Mouse (Mus musculus): ENCODE measurements around the gene Rasgrp2.

The Rasgrp2 gene

GRCm38 (mm10) chr19:6383470-6383869, 15.7 kb upstream of the Rasgrp2 start:
- no peak for DNase-seq

- DNase-seq: no peak
Measured at GRCm38 (mm10) chr19:6384128-6384527, 15.0 kb upstream of the Rasgrp2 start, which contains the start of gene Pygm. TSS of gene Pygm (plus strand) at chr19:6384399.

- DNase-seq: no peak
Measured at GRCm38 (mm10) chr19:6384954-6385353, 14.2 kb upstream of the Rasgrp2 start.

- no peak for DNase-seq
Measured at GRCm38 (mm10) chr19:6385419-6385818, 13.7 kb upstream of the Rasgrp2 start.

GRCm38 (mm10) chr19:6385821-6386220, 13.3 kb upstream of the Rasgrp2 start:
- DNase-seq: no peak

- no peak for DNase-seq
Measured at GRCm38 (mm10) chr19:6386234-6386633, 12.9 kb upstream of the Rasgrp2 start.

GRCm38 (mm10) chr19:6388006-6388405, 11.1 kb upstream of the Rasgrp2 start:
- peak; percentile 66 for DNase-seq

GRCm38 (mm10) chr19:6389803-6390202, 9.3 kb upstream of the Rasgrp2 start:
- no peak for DNase-seq

GRCm38 (mm10) chr19:6390251-6390650, 8.9 kb upstream of the Rasgrp2 start:
- DNase-seq: no peak

GRCm38 (mm10) chr19:6392743-6393393, 6.3 kb upstream of the Rasgrp2 start:
- no peak for DNase-seq

GRCm38 (mm10) chr19:6393637-6394036, 5.5 kb upstream of the Rasgrp2 start:
- DNase-seq: no peak

GRCm38 (mm10) chr19:6396237-6396636, 2.9 kb upstream of the Rasgrp2 start:
- DNase-seq: no peak

GRCm38 (mm10) chr19:6397582-6398249, 1.4 kb upstream of the Rasgrp2 start:
- no peak for DNase-seq

GRCm38 (mm10) chr19:6398447-6399284, 474 bp upstream of the Rasgrp2 start:
- DNase-seq: peak; percentile 63

GRCm38 (mm10) chr19:6400096-6401086, 1.3 kb downstream of the Rasgrp2 start:
- no peak for DNase-seq

GRCm38 (mm10) chr19:6401131-6401815, 2.1 kb downstream of the Rasgrp2 start:
- DNase-seq: no peak

- no peak for DNase-seq
Measured at GRCm38 (mm10) chr19:6401951-6402350, 2.8 kb downstream of the Rasgrp2 start.

- DNase-seq: no peak
Measured at GRCm38 (mm10) chr19:6403869-6404268, 4.7 kb downstream of the Rasgrp2 start.

- DNase-seq: no peak
Measured at GRCm38 (mm10) chr19:6405433-6405832, 6.3 kb downstream of the Rasgrp2 start.

GRCm38 (mm10) chr19:6407109-6407508, 8.0 kb downstream of the Rasgrp2 start:
- DNase-seq: no peak

GRCm38 (mm10) chr19:6407816-6408510, 8.8 kb downstream of the Rasgrp2 start:
- no peak for DNase-seq

All from cerebellum, adult 11 months (tissue).